Mouse (Mus musculus) telencephalon, adult 2 months (tissue): ENCODE measurements around the gene Hsd3b7.
A peak's percentile ranks its signal among the peaks of the same experiment; 100 is the strongest.
"Not testable (repeated sequence)": the region's sequence is repeated elsewhere in the genome, so short reads cannot be mapped to it uniquely, and the experiment has no call there.

ENCODE experiments used
- DNase-seq: peaks from one replicate; pipeline ENCODE4 v3.0.0-alpha.2; 2011; ENCODE audit warnings: low read depth, low spot score

Gene Hsd3b7

GRCm38 (mm10) chr7:127775837-127776236, 24.6 kb upstream of the Hsd3b7 start:
- DNase-seq: not testable (repeated sequence)

- peak; percentile 81 for DNase-seq
Measured at GRCm38 (mm10) chr7:127776426-127776825, 24.0 kb upstream of the Hsd3b7 start, which contains the start of gene Setd1a. TSS of gene Setd1a (plus strand) at chr7:127776670.

GRCm38 (mm10) chr7:127776878-127777473, 23.4 kb upstream of the Hsd3b7 start:
- DNase-seq: peak; percentile 96

GRCm38 (mm10) chr7:127777474-127778266, 22.7 kb upstream of the Hsd3b7 start:
- no peak for DNase-seq

GRCm38 (mm10) chr7:127778350-127778749, 22.1 kb upstream of the Hsd3b7 start:
- no peak for DNase-seq

- no peak for DNase-seq
Measured at GRCm38 (mm10) chr7:127785308-127785707, 15.1 kb upstream of the Hsd3b7 start, which contains the start of gene Gm49388. TSS of gene Gm49388 (plus strand) at chr7:127785608.

GRCm38 (mm10) chr7:127797076-127797845, 3.1 kb upstream of the Hsd3b7 start:
- no peak for DNase-seq

- no peak for DNase-seq
Measured at GRCm38 (mm10) chr7:127798591-127798990, 1.8 kb upstream of the Hsd3b7 start.

GRCm38 (mm10) chr7:127799211-127799610, 1.2 kb upstream of the Hsd3b7 start:
- no peak for DNase-seq

GRCm38 (mm10) chr7:127799738-127800137, 666 bp upstream of the Hsd3b7 start:
- no peak for DNase-seq

- DNase-seq: no peak
Measured at GRCm38 (mm10) chr7:127801010-127801621, 712 bp downstream of the Hsd3b7 start.

GRCm38 (mm10) chr7:127802313-127802712, 1.9 kb downstream of the Hsd3b7 start:
- DNase-seq: no peak

- DNase-seq: no peak
Measured at GRCm38 (mm10) chr7:127808821-127809220, 8.4 kb downstream of the Hsd3b7 start.

GRCm38 (mm10) chr7:127809846-127810245, 9.4 kb downstream of the Hsd3b7 start:
- no peak for DNase-seq

- DNase-seq: no peak
Measured at GRCm38 (mm10) chr7:127810650-127811049, 10.2 kb downstream of the Hsd3b7 start.

- no peak for DNase-seq
Measured at GRCm38 (mm10) chr7:127811240-127811639, 10.8 kb downstream of the Hsd3b7 start.

GRCm38 (mm10) chr7:127812292-127812691, 11.9 kb downstream of the Hsd3b7 start:
- DNase-seq: no peak

- no peak for DNase-seq
Measured at GRCm38 (mm10) chr7:127813821-127814220, 13.4 kb downstream of the Hsd3b7 start.

- DNase-seq: peak; percentile 85
Measured at GRCm38 (mm10) chr7:127814241-127814921, 14.0 kb downstream of the Hsd3b7 start.

GRCm38 (mm10) chr7:127815116-127815665, 14.8 kb downstream of the Hsd3b7 start:
- DNase-seq: no peak
